Mouse (Mus musculus): ENCODE results near the gene Herc4. TPM values are rescaled to one million over a fixed set of nuclear protein-coding genes. Genes with fewer than 3 reads are reported as not detected.
A peak's percentile ranks its signal among the peaks of the same experiment; 100 is the strongest.

The Herc4 gene
- 34.5 and 43.3 TPM in 2 replicates for polyA plus RNA-seq (2015; fragmentation: Nextera tagmentation; extraction: Ambion mirVana)

- DNase-seq (ENCODE audit: low spot score), result peak; percentile 95
Measured at GRCm38 (mm10) chr10:63243493-63244054, at the start of gene Herc4. TSS of gene Herc4 (plus strand) at chr10:63243810.

DNA sequence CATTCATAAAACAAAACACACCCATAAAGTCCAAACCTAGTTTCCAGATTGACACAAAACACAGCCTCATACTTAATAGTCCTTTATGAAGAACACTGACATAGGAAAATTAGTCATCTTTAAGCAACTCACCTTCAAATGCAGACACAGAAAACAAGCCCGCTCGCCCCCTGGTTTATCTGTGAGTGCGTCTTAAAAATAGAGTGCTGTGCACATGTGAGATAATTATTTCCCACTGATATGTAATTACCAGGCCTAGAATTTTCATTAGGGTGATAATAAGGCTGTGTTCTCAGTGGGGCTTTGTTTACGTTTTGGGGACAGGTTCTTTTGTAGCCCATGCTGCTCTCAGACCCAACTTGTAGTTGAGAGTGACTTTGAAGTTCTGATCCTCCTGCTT lies 44.6 kb upstream of the Herc4 start:
- no peak for DNase-seq (ENCODE audit: low spot score)

GRCm38 (mm10) chr10:63201534-63201933 lies 42.1 kb upstream of the Herc4 start:
- no peak for DNase-seq (ENCODE audit: low spot score)

GRCm38 (mm10) chr10:63203002-63203401 lies 40.6 kb upstream of the Herc4 start:
- no peak for DNase-seq (ENCODE audit: low spot score)

DNA sequence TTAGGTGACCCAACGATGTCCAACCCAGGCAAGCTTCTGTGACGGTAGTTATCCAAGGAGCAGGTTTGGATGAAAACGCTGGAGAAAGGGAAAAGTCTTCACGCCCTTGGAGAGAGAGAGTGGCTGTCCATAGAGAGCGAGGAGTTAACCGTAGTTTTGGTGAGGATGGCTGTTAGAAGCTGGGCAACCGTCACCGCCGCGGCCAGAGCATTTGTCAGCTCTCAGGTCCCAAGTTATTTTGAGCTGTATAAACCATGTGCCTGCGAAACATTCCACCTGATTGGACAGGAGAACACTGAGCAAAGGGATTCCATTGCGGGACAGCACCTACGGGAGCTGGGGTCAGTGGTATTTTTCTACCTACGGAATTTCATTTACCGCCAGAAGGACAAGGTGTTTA lies 39.9 kb upstream of the Herc4 start, which contains the start of gene Mypn:
TSS of gene Mypn (minus strand) at position 225 of the 400 bp plus-strand sequence.
- DNase-seq (ENCODE audit: low spot score), result no peak

GRCm38 (mm10) chr10:63208871-63209270 lies 34.7 kb upstream of the Herc4 start:
- no peak for DNase-seq (ENCODE audit: low spot score)

DNA sequence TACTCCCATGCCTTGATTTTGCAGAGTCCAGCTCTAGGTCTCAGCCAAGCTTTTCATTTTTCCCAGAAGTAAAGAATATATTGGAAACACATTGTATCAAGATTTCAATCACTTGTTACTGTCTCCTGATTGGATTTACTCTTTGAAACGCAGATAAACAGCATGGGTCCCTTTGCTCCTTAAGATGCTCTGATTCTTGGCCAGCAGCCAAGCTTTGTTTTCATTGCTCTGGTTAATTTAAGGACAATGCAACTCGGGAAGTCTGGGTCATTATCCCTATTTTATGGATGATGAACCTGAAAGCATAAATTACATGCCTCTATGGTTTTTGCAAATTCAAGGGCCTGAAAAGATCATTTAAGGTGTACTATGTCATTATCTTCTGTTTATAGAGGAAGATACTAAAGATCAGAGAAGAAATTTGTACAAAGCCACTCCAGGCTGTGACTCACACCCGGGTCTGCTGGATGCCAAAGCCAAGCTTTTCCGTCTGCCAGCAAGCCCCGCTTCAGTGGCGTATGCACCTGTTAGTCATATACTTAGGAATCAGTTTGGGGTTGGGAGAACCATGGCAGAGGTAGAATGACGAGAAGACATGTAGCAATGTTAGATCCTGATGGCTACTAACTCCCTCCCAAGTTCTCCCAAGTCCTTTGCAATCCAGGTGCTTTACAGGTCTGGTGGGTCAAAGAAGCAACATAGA lies 22.4 kb upstream of the Herc4 start:
- no peak for DNase-seq (ENCODE audit: low spot score)

- DNase-seq (ENCODE audit: low spot score), result no peak
Measured at GRCm38 (mm10) chr10:63224341-63224740, 19.3 kb upstream of the Herc4 start.

DNA sequence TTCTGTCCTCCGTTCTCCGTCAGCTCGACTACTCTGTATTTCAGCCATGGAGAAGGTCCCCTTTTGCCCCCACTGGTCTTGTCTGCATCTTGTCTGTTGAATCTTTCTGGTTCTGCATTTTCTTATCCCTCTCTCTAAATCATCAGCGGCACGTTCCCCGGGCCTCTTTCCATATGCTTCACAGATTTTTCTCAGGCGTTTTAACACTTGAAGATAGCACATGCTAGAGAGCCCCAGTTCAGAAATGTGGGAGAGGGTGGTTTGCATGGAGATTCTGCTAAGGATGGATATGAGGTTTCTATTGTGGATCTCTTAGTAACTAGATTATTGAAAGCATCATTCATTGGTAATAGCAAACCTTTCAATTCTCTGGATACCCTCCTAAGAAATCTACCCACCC lies 13.3 kb upstream of the Herc4 start:
- DNase-seq (ENCODE audit: low spot score), result no peak

GRCm38 (mm10) chr10:63230854-63231253 lies 12.8 kb upstream of the Herc4 start:
- DNase-seq (ENCODE audit: low spot score), result no peak

- DNase-seq (ENCODE audit: low spot score), result peak; percentile 27
Measured at GRCm38 (mm10) chr10:63231630-63232029, 12.0 kb upstream of the Herc4 start.

GRCm38 (mm10) chr10:63234133-63234532 lies 9.5 kb upstream of the Herc4 start:
- no peak for DNase-seq (ENCODE audit: low spot score)

DNA sequence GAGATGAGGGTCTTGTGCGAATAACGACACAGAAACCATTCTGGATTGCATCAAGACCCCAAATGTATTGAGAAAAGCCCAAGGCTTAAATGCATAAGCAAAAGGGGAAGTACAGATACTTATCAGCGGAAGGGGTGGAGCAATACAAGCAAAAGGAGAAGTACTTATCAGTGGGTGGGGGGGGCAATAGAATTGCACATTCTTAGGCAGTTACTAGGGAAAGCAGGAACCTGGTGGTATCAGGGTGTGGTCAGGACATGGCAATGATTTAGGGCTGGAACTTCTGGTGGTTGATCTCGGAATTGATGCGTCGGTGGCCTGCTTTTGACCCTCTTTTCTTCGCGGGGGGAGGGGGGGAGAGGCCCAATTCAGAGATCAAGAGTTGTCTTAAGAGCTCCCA lies 7.7 kb upstream of the Herc4 start:
- no peak for DNase-seq (ENCODE audit: low spot score)

GRCm38 (mm10) chr10:63236663-63237062 lies 6.9 kb upstream of the Herc4 start:
- DNase-seq (ENCODE audit: low spot score), result no peak

DNA sequence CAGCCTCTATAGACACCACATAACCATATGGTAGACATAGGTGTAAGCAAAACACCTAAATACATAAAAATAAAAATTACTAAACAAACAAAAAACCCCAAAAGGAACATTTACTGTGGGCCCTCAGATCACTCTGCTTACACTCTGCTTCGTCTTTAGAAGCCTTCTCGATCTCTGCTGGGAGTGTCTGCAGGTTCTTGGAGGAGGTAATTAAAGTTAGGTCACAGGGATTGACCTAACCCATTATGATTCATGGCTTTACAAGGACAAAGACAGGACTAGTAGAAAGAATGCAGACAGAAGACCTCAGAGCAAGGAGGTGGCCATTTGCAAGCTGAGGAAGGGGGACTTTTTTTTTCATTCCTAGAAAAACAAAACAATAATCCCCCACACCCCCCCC lies 6.4 kb upstream of the Herc4 start:
- no peak for DNase-seq (ENCODE audit: low spot score)

DNA sequence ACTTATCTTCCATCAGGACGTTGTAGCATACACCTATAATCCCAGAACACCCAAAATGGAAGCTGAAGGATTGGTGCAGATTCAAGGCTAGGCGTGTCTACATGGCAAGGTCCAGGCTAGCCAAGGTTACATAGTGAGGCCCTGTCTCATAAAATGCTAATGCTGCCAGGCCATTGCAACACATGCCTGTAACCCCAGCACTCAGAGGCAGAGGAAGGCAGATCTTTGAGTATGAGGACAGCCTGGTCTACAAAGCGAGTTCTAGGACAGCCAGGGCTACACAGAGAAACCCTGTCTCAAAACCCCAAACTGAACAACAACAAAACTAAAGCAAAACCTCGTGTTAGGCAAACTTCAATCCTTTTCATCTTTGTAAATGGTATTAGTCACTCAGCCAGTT lies 5.5 kb upstream of the Herc4 start:
- DNase-seq (ENCODE audit: low spot score), result no peak

- no peak for DNase-seq (ENCODE audit: low spot score)
Measured at GRCm38 (mm10) chr10:63239848-63240247, 3.8 kb upstream of the Herc4 start.

DNA sequence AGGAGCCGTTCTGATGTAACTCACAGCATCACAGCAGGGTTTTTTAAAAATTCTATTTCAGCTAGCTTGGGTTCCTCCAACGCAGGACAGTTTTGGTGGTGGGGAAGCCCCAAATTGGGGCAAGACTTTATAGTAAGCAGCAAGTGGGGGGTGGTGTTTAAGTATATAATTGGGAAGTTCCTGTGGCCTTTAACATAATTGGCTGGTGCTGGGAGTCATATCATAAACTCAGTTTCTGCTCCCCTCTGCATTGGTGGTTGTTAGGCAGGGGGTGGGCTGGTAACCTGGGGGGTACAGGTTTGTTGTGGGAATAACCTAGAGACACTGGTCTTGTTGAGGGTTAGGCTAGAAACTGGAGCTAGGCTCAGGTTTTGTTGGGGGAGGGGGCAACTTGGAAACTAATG lies 2.7 kb upstream of the Herc4 start:
- DNase-seq (ENCODE audit: low spot score), result no peak

- DNase-seq (ENCODE audit: low spot score), result peak; percentile 13
Measured at GRCm38 (mm10) chr10:63242798-63243435, 693 bp upstream of the Herc4 start.

GRCm38 (mm10) chr10:63244055-63244671 lies 553 bp downstream of the Herc4 start:
- no peak for DNase-seq (ENCODE audit: low spot score)

- DNase-seq (ENCODE audit: low spot score), result peak; percentile 38
Measured at GRCm38 (mm10) chr10:63244746-63245145, 1.1 kb downstream of the Herc4 start.

- DNase-seq (ENCODE audit: low spot score), result no peak
Measured at GRCm38 (mm10) chr10:63245846-63246245, 2.2 kb downstream of the Herc4 start.
